Mouse (Mus musculus) granulocyte monocyte progenitor cell, adult 5-6 weeks (primary cell): ENCODE data around the gene Fam131b. TPM values are rescaled to one million over a fixed set of nuclear protein-coding genes. Genes with fewer than 3 reads are reported as not detected.
A peak's percentile ranks its signal among the peaks of the same experiment; 100 is the strongest.

Experiments used
- ATAC-seq: replicated peaks from 2 replicates; pipeline ENCODE4 v1.8.0; 2016; ENCODE audit warnings: mild to moderate bottlenecking, moderate TSS enrichment, inconsistent platforms; ENCODE audit not compliant: poor library complexity, severe bottlenecking
- total RNA-seq, 2 experiments: library from RNA; stranded (forward) in 1 of 2; stranded (reverse) in 1 of 2; fragments of 200-712, 200-1000 nt in 1 of 2; fragments of >200 nt in 1 of 2; fragmentation: Nextera tagmentation in 1 of 2; gene quantifications; 2 replicates each; pipeline ENCODE4 v1.2.3; 2014 to 2017

Gene Fam131b
- total RNA-seq, 2 experiments from 2014 or later = not detected

DNA sequence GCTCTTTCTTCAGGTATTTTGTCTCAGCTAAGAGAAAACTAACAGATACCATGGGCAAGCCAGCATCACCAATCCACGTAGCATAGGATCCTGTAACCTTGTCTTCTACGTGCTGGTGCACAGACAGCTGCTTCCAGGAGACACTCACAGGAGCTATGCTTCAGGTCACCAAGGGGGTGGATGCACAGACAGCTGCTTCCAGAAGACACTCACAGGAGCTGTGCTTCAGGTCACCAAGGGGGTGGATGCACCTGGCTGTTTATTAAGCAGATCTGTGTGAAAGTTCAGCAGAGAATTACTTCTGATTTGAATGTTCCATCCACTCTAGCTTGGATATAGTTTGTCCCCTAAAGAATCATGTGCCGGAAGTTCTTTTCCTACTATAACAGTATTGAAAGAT, 6.5 kb upstream of the Fam131b start:
- no peak for ATAC-seq

GRCm38 (mm10) chr6:42330216-42330615, 5.8 kb upstream of the Fam131b start:
- no peak for ATAC-seq

DNA sequence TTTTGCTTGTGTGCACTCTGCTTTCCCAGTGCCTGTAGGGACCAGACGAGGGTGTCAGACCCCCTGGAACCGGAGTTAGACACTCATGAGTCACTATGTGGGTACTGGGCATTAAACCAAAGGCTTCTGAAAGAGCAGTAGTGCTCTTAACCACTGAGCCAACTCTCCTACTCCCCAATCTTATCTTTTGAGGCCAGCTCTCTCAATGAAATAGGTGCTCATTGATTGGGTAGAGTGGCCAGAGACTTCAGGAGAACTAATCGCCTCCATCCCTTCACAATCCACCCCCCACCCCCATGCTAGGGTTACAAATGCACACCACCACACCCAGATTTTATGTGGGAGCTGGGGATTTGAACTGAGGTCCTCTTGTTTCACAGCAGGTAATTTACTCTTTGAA, 4.3 kb upstream of the Fam131b start:
- ATAC-seq = no peak

DNA sequence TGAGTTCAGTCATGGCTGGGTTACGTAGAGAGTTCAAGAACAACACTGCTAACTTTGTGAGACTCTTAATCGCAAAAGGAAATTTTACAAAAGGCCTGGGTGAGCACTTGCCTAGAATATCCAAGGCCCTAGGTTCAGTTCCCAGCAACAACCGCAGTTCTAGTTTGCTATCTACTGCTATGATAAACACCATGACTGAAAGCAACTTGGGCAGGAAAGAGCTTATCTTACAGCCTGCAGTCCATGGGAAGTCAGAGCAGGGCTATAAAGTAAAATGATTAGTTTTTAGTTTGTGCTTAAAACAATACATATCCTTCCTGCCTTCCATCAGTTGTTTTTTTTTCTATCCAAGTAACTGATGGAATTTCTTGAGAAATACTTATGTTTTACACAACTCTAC, 2.1 kb upstream of the Fam131b start:
- no peak for ATAC-seq

DNA sequence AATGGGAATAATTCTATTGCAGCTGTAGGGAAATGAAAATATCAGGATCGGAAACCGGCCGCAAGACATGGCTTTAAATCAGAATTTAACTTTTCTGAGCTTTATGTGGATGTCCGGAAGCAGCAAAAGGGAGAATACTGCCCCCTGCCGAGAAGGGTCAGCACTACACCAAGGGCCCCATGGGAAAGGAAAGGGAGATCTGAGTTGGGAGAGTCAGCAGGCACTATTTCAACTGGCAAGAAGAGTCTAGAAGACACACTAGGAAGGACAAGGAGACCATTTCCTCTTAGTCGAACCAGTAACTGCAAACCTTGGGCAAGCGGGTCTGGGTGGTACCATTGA, 796 bp upstream of the Fam131b start:
- peak; percentile 83 for ATAC-seq

GRCm38 (mm10) chr6:42324067-42324481, 369 bp downstream of the Fam131b start:
- peak; percentile 2; the same call in 1 of the 2 replicates for ATAC-seq

DNA sequence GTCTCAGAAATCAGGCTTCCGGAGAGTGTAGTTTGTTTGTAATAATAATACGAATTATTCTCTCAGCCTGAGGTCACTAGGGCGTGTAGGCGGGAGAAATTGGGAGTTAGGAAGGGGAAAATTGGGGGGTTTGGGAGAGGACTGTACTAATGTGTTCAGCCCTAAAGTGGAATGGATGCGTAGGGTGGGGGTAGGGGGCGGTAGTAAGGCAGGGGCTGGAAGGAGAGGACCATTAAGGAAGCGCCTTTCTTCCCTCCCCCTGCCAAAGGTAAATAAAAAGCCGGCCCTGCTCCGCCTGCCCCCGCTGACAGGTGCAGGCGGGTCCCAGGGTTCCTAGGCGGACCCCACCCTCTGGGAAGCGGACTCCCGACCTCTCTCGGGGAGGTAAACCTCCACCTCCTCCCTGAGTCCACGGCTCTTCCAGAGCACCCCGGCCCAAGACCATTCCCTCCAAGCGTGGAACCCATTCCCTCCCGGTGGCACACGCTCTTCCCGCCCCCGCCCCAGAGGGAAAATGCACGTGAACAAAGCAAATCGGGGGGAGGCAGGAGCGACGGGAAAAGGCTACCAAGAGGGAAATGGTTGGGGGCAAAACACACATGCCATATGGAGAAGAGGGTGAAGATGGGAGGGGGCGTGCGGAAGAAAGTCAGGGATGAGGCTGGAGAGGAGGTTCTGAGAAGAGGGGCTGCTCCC, 924 bp downstream of the Fam131b start:
- no peak for ATAC-seq

DNA sequence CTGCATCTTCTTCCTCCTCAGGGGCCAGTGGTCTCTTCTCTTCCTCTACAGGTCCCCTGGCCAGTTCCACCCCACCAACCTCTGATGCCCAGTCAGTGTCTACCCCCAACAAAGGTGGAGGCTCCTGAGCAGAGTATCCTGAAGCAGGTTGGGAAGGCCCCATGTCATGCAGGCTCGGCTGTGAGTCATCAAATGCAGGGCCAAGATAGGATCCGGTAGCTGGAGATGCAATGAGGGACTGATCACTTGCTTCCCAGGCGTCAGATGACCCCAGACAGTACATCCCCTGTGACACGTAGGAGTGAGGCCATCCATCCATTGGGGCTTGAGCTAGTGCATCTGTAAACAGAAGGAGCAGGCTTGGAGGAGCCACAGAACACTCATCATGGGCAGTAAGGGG, 6.2 kb downstream of the Fam131b start:
- no peak for ATAC-seq

DNA sequence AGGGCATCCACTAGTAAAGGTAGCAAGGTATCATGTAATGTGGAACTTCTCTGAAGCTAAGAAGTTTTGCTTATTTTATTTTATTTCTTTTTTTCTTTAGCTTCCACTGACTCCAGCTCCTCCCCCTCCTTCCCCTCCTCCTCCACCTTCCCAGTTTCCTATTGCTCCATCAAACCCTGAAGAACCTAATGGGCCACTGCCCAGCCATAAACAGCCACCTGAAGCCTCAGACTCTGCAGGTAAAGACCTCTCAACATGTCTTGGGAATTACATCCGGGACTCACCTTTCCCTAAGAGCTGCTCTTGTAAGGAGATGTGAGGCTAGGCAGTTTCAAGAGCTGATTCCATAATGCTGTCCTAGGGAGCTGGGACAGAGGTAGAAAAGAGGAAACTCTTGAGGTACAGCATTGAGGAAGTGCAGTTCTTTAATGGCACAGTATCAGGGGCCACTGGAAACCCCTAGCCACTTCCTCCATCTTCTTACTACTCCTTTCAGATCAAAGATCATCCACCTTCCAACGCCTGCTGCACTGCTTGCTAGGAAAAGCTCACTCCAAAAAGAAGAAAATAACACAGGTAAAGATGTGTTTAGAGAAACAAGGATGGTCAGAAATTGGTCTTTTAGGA, 13.9 kb downstream of the Fam131b start:
- ATAC-seq = peak; percentile 96

- peak; percentile 55 for ATAC-seq
These were observed 14.5 kb downstream of the Fam131b start for GRCm38 (mm10) chr6:42309816-42310378.

DNA sequence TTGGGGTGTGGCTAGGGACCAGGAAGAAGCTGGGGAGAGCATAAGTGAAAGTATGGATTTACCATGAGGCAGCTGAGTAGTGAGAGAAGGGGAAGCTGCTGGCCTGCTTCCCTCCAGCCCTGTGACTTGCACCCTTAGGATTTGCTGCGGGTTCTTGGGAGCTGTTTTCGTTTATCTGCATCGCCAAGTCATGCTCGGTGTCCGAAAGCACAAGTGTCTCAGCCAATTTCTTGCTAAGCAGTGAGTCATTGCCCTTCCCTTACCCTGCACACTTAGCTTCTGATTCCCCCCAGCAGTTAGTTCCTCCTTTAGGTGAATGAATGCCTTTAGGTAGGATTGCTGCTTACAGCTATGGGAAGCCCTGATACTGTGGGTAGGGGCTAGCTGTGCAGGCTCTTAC, 25.1 kb downstream of the Fam131b start:
- ATAC-seq = peak; percentile 90

DNA sequence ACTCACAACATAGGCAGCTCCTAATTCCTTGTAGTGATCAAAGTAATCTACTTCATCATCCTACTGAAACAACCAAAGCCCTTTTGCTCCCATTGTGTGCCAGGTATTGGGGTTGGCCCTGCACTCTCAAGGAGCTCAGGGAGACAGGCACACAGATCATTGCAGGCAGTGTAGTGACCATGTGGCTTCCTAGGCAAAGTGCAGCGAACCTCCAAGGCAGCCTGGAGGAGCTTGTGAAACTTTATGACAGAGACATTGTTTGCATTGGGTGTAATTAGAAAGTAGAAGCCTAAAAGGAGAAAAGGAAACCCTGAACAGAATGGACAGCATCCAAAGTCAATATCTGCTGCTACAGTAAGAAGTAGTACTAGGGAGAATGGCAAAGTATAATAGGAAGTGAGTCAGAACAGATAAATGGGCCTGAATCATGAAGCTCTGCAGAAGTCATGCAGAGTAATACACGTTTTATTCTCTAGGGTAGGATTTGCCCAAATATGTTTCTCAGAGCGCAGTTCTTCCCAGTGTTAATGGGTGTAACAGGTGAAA, 28.8 kb downstream of the Fam131b start:
- ATAC-seq = no peak

GRCm38 (mm10) chr6:42293327-42293726, 31.1 kb downstream of the Fam131b start:
- ATAC-seq = peak; percentile 98

- ATAC-seq = no peak
These were observed 36.9 kb downstream of the Fam131b start for GRCm38 (mm10) chr6:42287562-42287961.

DNA sequence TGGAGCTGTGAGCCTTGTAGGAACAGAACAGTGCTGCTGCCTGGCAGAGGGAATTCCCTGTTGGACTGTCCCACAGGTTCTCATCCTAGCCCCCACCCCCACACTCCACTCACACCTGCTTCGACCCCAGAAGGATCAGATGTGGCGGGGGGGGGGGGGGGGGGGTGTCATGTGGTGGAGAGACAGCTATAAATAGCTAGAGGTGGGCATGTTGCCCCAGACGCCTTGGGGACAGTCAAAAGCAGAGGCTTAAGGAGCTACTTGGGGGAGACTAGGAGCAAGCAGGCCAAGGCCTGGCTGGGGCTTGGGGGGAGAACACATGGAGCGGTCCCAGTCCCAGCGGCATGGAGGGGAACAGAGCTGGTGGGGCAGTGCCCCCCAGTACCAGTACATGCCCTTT, 38.0 kb downstream of the Fam131b start, which contains the start of gene Clcn1:
Clcn1 (plus strand) TSS at position 238 of the 400 bp plus-strand sequence.
- no peak for ATAC-seq

DNA sequence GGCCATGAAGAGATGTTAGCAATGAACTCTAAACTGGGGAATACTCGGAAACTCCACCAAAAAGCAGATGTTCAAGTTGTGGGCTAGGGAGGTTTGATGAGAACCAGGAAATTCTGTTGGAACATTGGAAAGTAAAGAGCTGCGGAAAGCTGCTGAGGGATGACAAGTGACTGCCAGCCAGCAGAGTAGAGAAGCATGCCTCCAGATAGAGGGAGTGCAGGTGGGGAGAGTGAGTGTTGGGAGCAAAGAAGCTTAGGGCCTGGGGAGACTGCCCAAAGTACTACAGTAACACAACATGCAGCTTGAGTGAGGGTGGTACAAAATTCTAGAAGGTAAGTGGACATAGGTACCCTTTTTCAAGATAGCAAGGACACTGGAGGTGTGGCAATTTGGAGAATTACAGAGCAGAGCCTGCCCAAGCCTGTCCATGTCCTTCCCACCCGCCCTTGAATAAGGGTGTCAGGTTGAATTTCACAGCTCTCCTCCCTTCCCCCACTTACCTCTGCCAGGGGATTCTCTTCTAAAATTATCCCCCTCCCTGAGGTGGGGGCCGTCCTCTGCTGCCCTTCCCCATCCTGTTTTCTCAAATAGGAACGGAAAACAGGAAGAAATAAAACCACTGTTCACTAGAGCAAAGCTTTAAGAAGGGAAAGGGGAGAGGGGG, 41.4 kb downstream of the Fam131b start:
- ATAC-seq = peak; percentile 33; the same call in 1 of the 2 replicates

DNA sequence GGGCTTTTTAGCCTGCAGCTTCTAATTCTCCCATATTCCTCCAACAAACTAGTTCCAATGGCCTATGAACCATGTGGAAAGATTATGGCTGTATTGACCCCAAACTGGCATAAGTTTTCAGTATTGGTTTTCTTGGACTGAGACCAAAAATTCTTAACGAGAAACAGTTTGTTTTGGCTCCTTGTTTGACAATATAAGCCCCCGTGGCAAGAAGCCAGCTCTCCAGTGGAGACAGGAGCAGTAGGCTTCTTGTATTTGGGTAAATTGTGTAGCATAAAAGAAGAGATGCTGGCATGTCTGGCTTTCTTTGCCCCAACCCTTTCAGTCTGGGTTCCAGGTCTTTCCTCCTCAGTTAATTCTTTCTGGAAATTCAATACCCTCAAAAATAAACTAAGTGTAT, 48.3 kb downstream of the Fam131b start:
- no peak for ATAC-seq

GRCm38 (mm10) chr6:42270817-42271216, 53.6 kb downstream of the Fam131b start:
- no peak for ATAC-seq

GRCm38 (mm10) chr6:42265391-42266330, 58.8 kb downstream of the Fam131b start:
- peak; percentile 49 for ATAC-seq
